Mouse (Mus musculus): ENCODE measurements around the gene B3galt4.

Gene B3galt4

DNA sequence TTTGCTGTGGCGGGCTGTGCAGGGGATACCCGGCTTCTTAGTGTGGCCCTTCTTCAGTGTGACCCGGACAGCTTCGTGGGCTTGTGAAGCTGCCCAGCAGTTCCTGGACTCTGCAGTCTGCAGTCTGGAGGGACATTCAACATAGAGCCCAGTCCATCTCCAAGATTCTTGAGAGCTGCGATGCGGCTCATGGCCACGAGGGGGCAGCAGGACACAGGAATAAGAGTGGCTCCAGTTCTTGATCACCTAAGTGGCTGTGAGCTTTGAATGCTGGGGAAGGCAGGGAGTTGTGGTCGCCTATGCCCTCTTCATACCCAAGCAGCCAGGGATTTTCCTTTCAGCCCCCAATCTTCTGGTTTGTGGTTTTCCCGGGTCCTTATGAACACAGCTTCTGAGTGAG is 17.2 kb upstream of the B3galt4 start:
- CTCF ChIA-PET, result interaction anchor here (1.3 kb wide), 1 partner anchor 9 kb away, joined by 6 read pairs; no protein-coding TSS in a partner anchor

DNA sequence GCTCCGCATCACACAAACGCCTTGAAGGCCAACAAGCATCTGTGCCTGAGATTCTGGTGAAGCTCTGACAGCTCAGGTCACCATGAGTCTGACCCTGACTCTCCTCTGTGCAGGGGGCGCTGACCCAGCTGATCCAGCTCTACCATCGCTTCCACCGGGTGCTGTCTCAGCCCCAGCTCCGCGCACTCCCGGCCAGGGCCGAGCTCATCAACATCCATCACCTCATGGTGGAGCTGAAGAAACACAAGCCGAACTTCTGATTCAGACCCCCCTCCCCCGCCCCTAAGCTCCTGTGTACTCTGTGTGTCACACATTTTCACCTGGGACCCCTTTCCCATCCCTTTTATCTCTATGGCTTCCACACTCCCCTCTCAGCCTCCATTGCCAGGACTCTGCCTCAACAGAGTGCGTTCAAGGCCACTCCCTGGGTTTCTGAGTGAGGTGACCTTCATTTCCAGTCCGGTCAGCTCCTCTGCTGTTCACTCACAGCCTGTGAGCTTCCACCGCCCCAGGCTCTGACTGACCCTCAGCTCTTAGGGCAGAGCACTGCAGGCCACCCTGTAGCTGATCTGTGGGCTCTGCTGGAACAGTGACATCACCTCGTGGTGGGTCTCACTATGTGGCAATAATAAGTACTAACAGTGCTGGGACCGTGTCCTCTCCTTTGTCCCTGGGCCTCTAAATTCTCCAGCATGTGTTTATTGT is 14.7 kb upstream of the B3galt4 start:
- CTCF ChIA-PET, result no interaction called here

DNA sequence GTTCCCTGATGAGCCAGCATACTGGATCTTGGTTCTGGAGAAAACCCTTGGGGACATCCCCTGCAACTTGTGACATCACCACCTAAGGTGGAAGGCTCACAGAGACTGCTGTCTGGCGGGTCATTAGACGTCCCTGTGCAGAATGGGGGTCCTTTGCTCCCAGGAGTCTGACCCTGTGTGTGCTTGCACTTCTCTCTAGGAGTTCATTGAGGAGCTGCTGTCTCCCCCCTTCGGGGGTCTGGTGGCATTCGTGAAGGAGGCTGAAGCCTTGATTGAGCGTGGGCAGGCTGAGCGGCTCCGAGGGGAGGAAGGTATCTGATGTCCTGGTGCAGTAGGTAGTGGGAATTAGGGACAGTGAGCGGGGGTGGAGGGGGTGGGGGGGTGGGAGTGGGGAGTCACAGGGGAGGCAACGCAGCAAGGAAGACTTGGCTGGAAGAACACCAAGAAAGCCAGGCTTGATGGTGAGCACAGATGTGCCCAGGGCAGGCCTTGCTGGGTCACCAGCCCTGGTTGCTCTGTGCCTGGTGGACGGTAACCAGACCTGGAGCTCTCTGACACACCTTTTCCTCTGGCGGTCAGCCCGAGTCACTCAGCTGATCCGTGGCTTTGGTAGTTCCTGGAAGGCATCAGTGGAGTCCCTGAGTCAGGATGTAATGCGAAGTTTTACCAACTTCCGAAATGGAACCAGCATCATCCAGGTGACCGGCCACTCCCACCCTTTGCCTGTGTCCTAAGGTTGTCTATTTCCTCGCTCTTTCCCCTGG is 14.0 kb upstream of the B3galt4 start:
- CTCF ChIA-PET, result no interaction called here

DNA sequence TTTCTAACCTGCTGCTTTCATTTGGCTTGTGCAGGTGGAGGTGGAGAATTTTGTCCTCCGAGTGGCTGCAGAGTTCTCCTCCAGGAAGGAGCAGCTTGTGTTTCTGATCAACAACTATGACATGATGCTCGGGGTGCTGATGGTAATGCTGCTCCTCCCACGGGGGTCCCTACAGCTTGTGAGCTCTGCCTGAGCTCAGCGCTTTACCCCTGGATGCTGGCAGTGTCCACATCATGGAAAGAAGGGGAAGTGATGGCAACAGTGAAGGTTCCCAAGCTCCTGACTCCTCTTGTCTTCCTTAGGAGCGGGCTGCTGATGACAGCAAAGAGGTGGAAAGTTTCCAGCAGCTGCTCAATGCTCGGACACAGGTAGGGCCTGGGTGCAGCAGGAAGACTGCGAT is 11.6 kb upstream of the B3galt4 start:
- CTCF ChIA-PET, result no interaction called here

DNA sequence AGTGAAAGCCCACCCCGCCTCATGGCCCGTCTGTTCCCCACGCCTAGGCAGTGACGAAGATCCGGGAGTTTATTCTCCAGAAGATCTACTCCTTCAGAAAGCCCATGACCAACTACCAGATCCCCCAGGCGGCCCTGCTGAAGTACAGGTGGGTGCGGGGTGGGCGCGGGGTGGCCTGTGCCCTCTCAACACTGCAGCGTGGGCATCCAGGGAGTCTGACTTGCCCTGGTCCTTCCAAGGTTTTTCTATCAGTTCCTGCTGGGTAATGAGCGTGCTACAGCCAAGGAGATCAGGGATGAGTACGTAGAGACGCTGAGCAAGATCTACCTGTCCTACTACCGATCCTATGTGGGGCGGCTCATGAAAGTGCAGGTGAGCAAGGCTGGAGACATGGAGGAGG is 8.7 kb upstream of the B3galt4 start:
- CTCF ChIA-PET, result no interaction called here

DNA sequence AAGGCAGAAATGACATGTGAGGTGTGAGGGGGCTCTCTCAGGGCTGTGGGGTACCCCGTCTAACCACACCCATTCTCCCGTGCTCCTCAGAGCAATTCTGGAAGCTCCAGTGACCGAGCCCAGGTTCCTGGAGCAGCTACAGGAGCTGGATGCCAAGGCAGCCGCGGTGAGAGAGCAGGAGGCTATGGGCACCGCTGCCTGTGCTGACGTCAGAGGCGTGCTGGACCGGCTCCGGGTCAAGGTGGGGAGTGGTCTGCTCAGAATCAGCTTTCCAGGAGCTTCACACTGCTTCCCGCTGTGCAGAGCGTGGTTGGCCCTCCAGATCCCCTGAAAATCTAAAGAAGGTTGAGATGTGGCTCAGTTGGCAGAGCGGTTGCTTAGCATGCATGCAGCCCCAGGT is 7.8 kb upstream of the B3galt4 start:
- CTCF ChIA-PET, result no interaction called here

DNA sequence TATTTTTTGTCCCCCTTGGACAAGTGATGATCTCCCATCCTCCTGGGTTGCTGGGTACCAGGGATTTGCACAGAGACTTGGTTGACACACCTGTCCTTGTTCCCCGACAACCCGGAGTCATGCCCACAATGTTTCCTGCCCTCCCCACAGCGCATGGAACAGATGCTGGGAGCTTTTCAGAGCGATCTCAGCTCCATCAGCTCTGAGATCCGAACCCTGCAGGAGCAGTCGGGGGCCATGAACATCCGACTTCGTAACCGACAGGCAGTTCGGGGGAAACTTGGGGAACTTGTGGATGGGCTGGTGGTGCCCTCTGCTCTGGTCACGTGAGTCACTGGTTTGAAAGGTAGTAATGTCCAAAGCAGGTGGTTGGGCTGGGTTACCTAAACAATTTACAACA is 7.2 kb upstream of the B3galt4 start:
- CTCF ChIA-PET, result no interaction called here

DNA sequence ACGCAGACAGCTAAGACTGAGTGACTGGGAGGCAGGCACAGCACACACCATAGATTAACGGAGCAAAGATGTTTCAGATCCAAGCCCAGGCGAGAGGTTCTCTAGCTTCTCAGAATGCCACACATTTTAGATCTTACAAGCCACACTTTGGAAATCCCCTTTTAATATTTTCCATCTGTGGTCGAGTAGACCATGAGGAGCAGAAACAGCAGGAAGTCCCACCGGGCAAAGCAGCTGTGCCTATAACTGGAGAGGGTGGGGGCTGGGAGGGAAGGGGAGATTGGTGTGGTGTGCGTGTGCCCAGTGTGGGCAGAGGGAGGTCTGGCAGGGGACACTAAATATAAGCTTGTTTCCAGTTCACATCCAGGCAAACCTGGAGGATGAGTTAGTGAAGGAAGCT is 6.2 kb upstream of the B3galt4 start:
- CTCF ChIA-PET, result interaction anchor here (0.7 kb wide), 1 partner anchor 1298 kb away, joined by 3 read pairs; no protein-coding TSS in a partner anchor

DNA sequence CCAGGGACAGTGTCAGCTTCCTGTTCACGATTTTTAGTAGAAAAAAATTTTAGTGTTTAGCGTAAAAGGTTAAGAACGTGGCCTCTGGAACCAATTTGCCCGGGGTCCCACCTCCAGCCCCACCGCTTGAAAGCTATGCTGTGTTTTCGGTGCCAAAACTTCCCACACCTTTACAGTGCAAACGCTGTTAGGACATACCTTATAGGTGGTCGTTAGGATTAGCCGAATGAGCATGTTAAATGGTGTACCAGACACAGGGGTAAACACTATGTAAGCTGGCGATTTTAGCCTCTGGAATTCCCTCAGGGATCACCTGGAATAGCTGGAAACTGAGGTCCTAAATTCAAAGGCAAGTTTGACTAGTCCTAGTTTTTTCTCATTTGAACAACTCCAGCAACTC is 5.0 kb upstream of the B3galt4 start:
- CTCF ChIA-PET, result interaction anchor here (0.7 kb wide), 1 partner anchor 688 kb away, joined by 4 read pairs; the partner anchor contains the start of gene Fkbpl

DNA sequence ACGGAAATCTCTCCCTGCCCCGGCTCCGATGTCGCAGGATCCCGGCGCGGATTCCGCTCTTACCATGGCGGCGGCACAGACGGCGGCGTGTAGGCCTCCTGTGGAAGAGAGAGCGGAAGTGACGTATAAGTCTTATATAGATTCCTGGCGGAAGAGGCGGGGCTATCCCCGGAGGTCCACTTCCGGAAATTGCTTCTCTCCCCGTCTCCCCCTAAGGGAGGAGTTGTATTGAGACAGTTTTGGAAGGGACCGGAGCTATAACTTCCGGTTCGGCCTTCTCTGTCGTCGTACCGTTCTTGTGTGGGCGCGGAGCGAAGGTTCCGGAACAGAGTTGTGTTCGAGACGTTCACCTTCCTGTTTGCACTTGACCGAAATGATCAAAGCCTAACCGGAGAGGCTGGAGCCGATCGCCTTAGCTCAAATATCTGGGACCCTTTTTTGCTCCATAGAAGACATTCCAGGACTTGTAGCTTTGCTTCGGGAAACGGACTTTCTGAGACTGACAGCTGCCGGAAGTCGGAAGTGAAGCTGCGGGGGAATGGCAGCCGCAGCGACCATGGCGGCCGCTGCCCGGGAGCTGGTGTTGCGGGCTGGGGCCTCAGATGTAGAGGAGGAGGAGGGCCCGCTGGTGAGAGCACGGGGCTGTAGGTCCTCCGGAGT is 4.4 kb upstream of the B3galt4 start, which contains the start of the genes Vps52 and Rps18:
Gene Vps52, plus strand, starts transcription at position 258 of the 660 bp plus-strand sequence.
Gene Rps18, minus strand, starts transcription at position 447 of the 660 bp plus-strand sequence.
- CTCF ChIA-PET, result interaction anchor here (0.7 kb wide), 1 partner anchor 689 kb away, joined by 4 read pairs; the partner anchor contains the start of gene Fkbpl

DNA sequence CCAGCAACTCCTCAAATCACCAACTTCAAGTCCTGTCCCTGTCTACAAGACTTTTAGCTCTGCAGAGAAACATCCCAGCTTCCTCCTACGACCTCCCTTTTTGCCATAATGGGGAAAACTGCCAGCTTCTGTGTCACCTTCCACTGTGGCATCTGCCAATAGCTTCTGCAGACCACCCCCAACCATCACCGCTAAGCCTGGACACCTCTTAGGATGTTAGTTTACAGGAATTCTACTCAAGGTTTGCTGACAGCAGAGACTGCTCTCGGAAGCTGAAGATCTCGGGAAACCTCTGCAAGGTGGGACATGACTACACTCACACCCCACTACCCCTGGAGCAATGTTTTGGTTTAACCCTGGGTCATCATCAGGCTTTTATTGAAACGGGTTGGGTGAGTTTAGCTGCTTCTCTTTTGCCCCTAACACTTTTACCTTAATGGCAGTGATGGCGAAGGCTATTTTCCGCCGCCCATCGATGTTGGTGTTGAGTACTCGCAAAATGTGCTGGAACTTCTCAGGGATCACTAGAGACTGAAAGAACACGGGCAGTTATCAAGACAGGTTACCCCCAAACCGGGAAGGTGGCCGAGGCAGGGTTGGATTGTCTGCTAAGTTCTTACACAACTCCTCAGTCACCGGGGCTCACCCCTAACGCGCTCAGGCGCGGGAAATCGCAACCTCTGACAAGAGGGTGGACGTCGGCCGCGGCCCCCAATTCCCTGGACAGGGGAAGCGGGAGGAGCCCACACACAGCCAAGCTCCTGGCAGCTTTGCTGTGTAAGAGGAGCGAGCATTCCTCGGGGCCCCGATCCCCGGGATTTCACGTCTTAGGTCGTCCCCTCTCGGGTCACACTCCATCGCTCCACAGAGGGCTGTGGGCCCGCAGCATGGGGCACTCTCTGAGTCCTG is 3.6 kb upstream of the B3galt4 start:
- CTCF ChIA-PET, result interaction anchor here (0.7 kb wide), 1 partner anchor 60 kb away, joined by 3 read pairs; no protein-coding TSS in a partner anchor

DNA sequence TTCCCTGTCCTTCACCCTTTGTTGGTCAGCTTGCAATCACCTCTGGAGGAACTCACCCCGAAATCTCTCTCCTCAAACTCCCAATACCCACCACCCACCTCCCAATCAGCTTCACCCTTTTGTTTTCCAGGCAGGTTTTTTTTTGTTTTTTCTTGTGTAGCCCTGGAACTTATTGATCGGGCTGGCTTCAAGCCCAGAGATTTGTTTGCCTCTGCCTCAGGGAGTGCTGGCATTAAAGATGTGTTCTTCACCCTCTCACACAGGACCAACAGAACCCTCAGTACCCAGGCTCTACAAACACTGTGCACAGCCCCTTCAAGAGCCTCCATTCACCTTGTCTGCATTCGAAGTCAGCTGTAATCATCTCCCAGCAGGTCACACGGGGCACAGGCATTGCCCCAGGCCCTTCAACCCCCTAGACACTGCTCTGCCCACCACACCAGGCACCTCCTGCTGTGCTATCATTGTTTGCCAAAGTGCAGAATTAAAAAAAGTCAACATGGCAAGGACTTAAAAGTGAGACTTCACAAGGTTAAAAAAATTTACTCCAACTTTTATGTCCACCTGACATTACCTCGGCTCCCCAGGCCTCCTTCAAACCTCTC is 2.8 kb upstream of the B3galt4 start:
- CTCF ChIA-PET, result no interaction called here

DNA sequence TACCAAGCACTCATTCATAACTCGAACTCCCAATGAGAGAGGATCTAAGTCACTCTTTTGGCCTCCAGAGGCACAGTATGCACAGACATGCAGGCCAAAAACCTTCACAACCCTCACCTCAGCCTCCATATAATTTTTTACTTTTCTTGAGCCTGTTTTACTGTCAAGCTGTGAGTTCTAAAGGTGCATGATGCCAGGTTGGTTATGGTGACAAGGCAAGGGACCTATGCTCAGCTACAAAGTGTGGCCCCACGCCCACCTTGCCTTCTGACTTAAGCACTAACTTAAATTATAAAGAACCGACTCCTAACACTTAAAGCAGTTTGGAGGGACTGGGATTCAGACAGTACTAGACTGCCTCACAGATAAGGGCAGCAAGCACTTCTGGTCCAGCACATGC is 2.0 kb upstream of the B3galt4 start:
- CTCF ChIA-PET, result interaction anchor here (0.6 kb wide), 1 partner anchor 1072 kb away, joined by 3 read pairs; no protein-coding TSS in a partner anchor

DNA sequence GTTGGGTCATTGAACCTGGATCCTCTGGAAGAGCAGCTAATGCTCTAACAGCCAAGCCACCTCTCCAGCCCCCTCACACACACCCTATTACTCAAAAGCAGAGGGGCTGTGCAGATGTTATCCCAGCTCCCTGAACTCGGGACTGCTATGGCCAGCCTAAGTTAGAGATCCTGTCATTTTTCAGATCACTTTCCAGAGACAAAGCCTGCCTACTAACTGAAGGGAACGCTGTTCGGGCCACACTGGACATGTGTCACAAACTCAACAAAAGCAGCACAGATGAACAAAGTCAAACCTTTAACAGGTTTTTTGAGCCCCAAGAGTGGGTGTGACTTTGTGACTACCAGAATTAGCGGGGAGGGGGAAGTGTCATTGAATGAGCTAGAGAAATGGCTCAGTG is 1.6 kb upstream of the B3galt4 start:
- CTCF ChIA-PET, result interaction anchor here (0.6 kb wide), 1 partner anchor 1073 kb away, joined by 3 read pairs; no protein-coding TSS in a partner anchor

DNA sequence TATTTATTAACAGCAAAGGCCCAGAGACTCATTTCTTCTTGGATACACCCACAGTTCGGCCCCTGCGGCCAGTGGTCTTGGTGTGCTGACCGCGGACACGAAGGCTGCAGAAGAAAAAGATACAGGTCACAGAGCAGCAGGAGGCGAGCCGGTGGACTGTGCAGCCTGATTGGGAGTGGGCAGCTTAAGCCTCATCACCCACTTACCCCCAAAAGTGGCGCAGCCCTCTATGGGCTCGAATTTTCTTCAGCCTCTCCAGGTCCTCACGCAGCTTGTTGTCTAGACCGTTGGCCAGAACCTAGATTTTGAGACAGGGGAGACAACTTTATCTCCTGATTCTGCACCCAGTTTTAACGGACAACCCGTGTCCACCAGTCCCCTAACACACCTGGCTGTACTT is 727 bp upstream of the B3galt4 start:
- CTCF ChIA-PET, result interaction anchor here (0.7 kb wide), 1 partner anchor 229 kb away, joined by 3 read pairs; no protein-coding TSS in a partner anchor

DNA sequence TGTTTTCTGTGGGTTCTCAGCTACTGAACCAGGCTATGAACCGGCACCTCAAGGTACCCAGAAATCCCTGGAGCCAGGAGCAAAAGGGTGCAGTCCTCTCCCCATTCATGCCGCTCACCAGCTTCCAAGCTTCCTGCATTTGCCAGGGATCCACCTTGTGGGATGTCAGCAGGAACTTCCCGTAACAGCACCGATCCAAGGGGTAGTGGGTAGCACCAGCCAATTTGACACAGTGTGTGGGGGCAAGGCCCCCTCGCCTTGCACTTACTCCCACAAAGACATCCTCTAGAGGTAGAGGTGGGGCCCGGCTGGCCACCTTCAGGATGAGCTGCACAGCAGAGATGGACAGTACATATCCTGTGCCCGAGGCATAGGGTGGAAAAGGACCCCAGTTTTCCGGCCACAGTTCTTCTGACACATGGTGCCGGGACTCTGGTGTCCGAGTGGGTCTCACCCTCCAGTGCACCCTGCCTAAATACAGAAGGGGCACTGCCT is 1.1 kb downstream of the B3galt4 start:
- CTCF ChIA-PET, result interaction anchor here (0.9 kb wide), 1 partner anchor 9 kb away, joined by 3 read pairs; no protein-coding TSS in a partner anchor

DNA sequence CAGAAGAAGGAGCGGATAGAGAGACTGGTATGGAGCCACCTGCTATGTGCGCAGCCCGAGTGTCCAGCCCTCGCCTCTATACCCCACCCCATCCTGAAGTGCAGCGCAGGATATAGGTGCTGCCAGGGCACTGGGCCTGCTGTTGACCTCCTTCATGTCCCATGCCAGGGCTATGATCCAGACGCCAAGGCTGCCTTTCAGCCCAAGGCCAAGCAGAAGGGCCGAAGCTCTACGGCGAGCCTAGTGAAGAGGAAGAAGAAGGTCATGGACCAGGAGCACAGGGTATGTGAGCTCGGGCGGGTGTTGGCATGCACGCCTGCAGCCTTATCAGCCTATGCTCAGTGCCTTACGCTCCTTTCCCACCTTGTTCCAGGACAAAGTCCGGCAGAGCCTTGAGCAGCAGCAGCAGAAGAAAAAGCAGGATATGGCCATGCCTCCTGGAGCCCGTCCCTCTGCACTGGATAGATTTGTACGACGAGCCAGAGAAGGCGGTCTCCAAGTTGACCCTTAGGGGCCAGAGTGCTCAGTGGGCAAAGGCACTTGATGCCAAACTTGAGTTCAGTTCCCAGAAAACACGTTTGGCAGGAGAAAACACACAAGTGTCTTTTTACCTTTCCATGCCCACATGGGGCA is 2.3 kb downstream of the B3galt4 start:
- CTCF ChIA-PET, result no interaction called here

DNA sequence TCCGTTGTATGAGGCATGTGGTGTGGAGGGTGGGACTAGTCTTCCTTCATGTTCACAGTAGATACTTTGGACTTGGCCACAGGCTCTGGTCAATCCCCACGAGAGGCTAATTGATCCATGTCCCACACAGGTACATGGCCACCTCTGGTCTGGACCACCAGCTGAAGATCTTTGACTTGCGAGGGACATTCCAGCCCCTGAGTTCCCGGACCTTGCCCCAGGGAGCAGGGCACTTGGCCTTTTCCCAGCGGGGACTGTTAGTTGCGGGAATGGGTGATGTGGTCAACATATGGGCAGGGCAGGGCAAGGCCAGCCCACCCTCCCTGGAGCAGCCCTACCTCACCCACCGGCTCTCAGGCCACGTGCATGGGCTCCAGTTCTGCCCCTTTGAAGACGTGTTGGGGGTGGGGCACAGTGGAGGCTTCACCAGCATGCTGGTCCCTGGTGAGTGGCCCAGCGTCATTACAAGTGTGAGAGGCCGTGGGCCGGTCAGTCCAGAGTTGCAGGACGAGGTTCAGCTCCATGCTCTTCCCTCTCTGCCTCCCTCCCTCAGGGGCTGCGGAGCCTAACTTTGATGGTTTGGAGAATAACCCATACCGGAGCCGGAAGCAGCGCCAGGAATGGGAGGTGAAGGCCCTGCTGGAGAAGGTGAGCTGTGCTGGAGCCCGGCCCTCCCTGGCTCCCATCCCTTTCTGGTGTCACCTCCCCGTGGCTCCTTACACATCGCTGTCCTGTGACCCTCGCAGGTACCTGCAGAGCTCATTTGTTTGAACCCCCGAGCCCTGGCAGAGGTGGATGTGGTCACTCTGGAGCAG is 3.0 kb downstream of the B3galt4 start:
- CTCF ChIA-PET, result no interaction called here

DNA sequence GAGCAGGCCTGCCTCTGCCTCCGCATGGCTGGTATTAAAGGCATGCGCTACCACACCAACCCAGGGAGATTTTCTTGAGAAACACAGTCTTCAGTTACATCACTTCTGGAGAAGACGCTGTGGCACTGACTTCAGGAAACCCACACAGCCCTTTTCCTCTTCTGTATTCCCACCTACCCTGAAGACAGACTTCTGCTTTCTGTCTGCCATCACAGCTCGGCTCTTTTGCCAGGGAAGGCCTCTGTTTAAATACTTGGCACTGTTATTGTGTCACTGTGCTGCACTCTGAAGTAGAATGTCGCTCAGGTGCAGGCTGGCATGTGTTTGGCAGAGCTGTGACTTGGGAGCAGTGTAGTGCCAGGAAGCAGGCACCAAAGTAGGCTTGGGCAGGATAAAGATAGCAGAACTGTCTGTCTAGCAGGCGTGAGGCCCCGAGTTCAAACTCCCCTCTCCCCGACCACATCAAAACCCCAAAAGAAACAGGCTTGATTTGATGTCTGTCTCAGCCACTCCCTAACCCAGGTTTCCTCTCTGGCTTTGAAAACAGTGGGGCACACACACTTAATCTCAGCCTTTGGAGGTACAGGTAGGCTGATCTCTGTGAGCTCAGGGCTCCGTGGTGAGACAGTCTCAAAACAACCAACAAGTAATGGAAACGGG is 3.7 kb downstream of the B3galt4 start:
- CTCF ChIA-PET, result no interaction called here
